Mouse (Mus musculus): ENCODE data around the gene Mrpl23. TPM values are rescaled to one million over a fixed set of nuclear protein-coding genes. Genes with fewer than 3 reads are reported as not detected.
A peak's percentile ranks its signal among the peaks of the same experiment; 100 is the strongest.

The Mrpl23 gene
- polyA plus RNA-seq, 1 experiment from 2014 or later, result 20.3 TPM

DNA sequence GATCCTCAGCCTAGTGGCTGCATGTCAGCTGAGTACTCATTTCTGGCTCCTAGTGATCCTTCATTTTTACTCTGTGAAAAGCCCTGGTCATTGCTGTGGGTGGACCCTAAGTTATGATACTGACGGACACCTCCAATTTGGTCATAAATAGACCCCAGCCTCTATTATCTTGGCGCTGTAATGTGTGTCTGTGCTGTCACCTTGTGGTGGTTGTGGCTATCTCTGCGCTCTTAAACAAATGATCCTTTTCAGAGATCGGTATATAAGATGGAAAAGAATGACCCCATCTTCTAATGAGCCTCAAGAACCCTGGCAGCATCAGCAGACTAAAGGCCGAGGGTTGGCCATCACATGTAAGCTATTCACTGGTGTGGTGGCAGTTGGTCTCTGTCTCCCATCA is 46.6 kb downstream of the Mrpl23 start:
- no peak for ATAC-seq (ENCODE audit: insufficient read depth)
- H3K4me1 ChIP-seq (ENCODE audit: insufficient read depth), result peaks cover 13% of the 10 kb centered on the region
- 51% methylated on average over 5 of the region's 5 CpGs for WGBS
- no peak overlapping the region for H3K9ac ChIP-seq
- H3K27me3 ChIP-seq (ENCODE audit: insufficient read depth, low read length), result no peaks in the 10 kb centered on the region
- no peak for DNase-seq
- H3K4me3 ChIP-seq (ENCODE audit: low read depth, low read length), result no peak overlapping the region
- peak overlapping the region; percentile 87 for H3K27ac ChIP-seq (ENCODE audit: low read depth)
- H3K36me3 ChIP-seq (ENCODE audit: insufficient read depth), result peaks cover 6% of the 10 kb centered on the region
- no peak overlapping the region for H3K4me2 ChIP-seq
- peak; percentile 59 for TF ChIP-seq CTCF (IDR thresholded peaks at IDR 0.05; ENCODE audit: low read depth)
- peaks cover 7% of the 10 kb centered on the region; the same call in 1 of the 2 replicates for H3K9me3 ChIP-seq (ENCODE audit: low read depth, low read length)

GRCm38 (mm10) chr7:142580121-142580879 is 47.8 kb downstream of the Mrpl23 start:
- ATAC-seq (ENCODE audit: insufficient read depth) (peak; percentile 22; the same call in 1 of the 2 replicates), DNase-seq (peak; percentile 88)
- Histone ChIP-seq H3K27ac (ENCODE audit: low read depth) (no peak overlapping the region), H3K36me3 (ENCODE audit: insufficient read depth) (peaks cover 6% of the 10 kb centered on the region), H3K27me3 (ENCODE audit: insufficient read depth, low read length) (no peaks in the 10 kb centered on the region), H3K9me3 (ENCODE audit: low read depth, low read length) (peaks cover 7% of the 10 kb centered on the region; the same call in 1 of the 2 replicates), H3K9ac (peak overlapping the region; percentile 9; the same call in 1 of the 2 replicates), H3K4me3 (ENCODE audit: low read depth, low read length) (peak overlapping the region; percentile 29), H3K4me1 (ENCODE audit: insufficient read depth) (peaks cover 9% of the 10 kb centered on the region; the same call in 1 of the 2 replicates), H3K4me2 (peak overlapping the region; percentile 72)
- peak; percentile 74 for TF ChIP-seq CTCF (IDR thresholded peaks at IDR 0.05; ENCODE audit: low read depth)
- WGBS, result 45% methylated on average over 26 of the region's 26 CpGs

GRCm38 (mm10) chr7:142581186-142581585 is 48.7 kb downstream of the Mrpl23 start:
- H3K27ac ChIP-seq (ENCODE audit: low read depth), result no peak overlapping the region
- ATAC-seq (ENCODE audit: insufficient read depth) (no peak), DNase-seq (no peak)
- no peaks in the 10 kb centered on the region for H3K27me3 ChIP-seq (ENCODE audit: insufficient read depth, low read length)
- H3K4me1 ChIP-seq (ENCODE audit: insufficient read depth), result peaks cover 4% of the 10 kb centered on the region; the same call in 1 of the 2 replicates
- no peak overlapping the region for H3K4me3 ChIP-seq (ENCODE audit: low read depth, low read length)
- H3K4me2 ChIP-seq, result peak overlapping the region; percentile 58; the same call in 1 of the 2 replicates
- H3K36me3 ChIP-seq (ENCODE audit: insufficient read depth), result no peaks in the 10 kb centered on the region; the same call in none of the 2 replicates
- no peak for TF ChIP-seq CTCF (IDR thresholded peaks at IDR 0.05; ENCODE audit: low read depth)
- peaks cover 7% of the 10 kb centered on the region; the same call in 1 of the 2 replicates for H3K9me3 ChIP-seq (ENCODE audit: low read depth, low read length)
- no peak overlapping the region for H3K9ac ChIP-seq
- 61% methylated on average over 7 of the region's 7 CpGs for WGBS

DNA sequence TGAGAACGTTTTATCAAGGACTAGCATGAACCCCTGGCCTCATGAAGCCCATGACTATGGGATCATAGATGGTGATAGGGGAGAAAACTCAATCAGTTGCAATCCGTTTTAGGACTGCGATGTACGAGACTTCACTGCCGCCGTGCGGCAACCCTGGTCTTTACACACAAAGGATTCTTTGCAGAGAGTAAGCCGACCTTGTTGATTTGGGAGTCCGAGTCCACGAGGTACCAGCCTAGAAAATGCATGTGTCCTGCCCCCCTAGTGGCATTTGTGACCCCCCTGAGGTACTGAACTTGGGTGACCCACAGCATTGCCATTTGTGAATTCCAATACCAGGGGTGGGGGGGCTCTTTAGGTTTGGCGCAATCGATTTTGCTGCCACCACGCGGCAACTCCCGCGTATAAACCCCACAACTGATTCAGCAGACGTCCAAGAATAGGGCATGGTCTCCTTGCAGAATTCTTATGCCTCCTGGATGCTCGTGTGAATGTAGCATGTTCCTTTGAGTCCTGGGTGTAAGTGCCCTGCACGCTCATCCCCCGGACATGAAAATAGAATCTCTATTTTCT is 49.3 kb downstream of the Mrpl23 start:
- Histone ChIP-seq H3K9me3 (ENCODE audit: low read depth, low read length) (peaks cover 7% of the 10 kb centered on the region; the same call in 1 of the 2 replicates), H3K36me3 (ENCODE audit: insufficient read depth) (no peaks in the 10 kb centered on the region; the same call in 1 of the 2 replicates), H3K9ac (no peak overlapping the region; the same call in 1 of the 2 replicates), H3K4me3 (ENCODE audit: low read depth, low read length) (peak overlapping the region; percentile 23; the same call in 1 of the 2 replicates), H3K4me2 (peak overlapping the region; percentile 58), H3K27me3 (ENCODE audit: insufficient read depth, low read length) (no peaks in the 10 kb centered on the region), H3K4me1 (ENCODE audit: insufficient read depth) (peaks cover 4% of the 10 kb centered on the region; the same call in 1 of the 2 replicates), H3K27ac (ENCODE audit: low read depth) (no peak overlapping the region)
- WGBS, result 50% methylated on average over 20 of the region's 20 CpGs
- peak; percentile 84 for DNase-seq
- ATAC-seq (ENCODE audit: insufficient read depth), result no peak
- TF ChIP-seq CTCF (IDR thresholded peaks at IDR 0.05; ENCODE audit: low read depth), result peak; percentile 69

- no peak overlapping the region for H3K4me3 ChIP-seq (ENCODE audit: low read depth, low read length)
- H3K36me3 ChIP-seq (ENCODE audit: insufficient read depth), result no peaks in the 10 kb centered on the region
- H3K4me1 ChIP-seq (ENCODE audit: insufficient read depth), result no peaks in the 10 kb centered on the region
- WGBS, result 17% methylated on average over 1 of the region's 1 CpGs
- ATAC-seq (ENCODE audit: insufficient read depth) (no peak), DNase-seq (no peak)
- peaks cover 7% of the 10 kb centered on the region; the same call in 1 of the 2 replicates for H3K9me3 ChIP-seq (ENCODE audit: low read depth, low read length)
- TF ChIP-seq CTCF (IDR thresholded peaks at IDR 0.05; ENCODE audit: low read depth), result no peak
- H3K4me2 ChIP-seq, result no peak overlapping the region
- no peak overlapping the region for H3K9ac ChIP-seq
- H3K27ac ChIP-seq (ENCODE audit: low read depth), result no peak overlapping the region
- H3K27me3 ChIP-seq (ENCODE audit: insufficient read depth, low read length), result no peaks in the 10 kb centered on the region
Measured at GRCm38 (mm10) chr7:142584882-142585281, 52.4 kb downstream of the Mrpl23 start.

DNA sequence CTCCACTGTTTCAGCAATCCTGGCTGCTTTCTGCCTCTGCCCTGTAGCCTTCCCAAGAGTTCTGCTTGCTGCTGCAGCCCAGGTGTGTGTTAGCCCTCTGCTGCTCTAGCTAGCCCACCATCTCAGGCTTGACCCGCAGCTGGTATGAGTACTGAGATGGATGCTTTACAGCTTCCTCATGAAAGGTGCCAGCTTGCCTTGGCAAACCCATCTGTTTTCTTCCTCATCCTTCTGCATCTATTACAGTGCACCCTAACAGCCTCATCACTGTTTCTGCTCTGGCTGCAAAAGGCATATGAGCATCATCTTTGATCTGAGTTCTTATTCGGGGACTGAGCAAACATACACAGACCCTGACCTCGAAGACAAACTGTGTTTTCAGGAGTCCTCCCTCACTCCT is 53.4 kb downstream of the Mrpl23 start:
- no peak for ATAC-seq (ENCODE audit: insufficient read depth)
- Histone ChIP-seq H3K27ac (ENCODE audit: low read depth) (no peak overlapping the region), H3K4me3 (ENCODE audit: low read depth, low read length) (no peak overlapping the region), H3K36me3 (ENCODE audit: insufficient read depth) (no peaks in the 10 kb centered on the region), H3K4me1 (ENCODE audit: insufficient read depth) (no peaks in the 10 kb centered on the region; the same call in 1 of the 2 replicates), H3K4me2 (no peak overlapping the region), H3K9me3 (ENCODE audit: low read depth, low read length) (peaks cover 4% of the 10 kb centered on the region; the same call in 1 of the 2 replicates), H3K27me3 (ENCODE audit: insufficient read depth, low read length) (no peaks in the 10 kb centered on the region), H3K9ac (no peak overlapping the region)
- no peak for TF ChIP-seq CTCF (IDR thresholded peaks at IDR 0.05; ENCODE audit: low read depth)
- 72% methylated on average over 3 of the region's 3 CpGs for WGBS
- no peak for DNase-seq
